Mouse (Mus musculus): Measurements from ENCODE around the gene Ceacam2.
"Not testable (repeated sequence)": the region's sequence is repeated elsewhere in the genome, so short reads cannot be mapped to it uniquely, and the experiment has no call there.

Ceacam2 gene

GRCm38 (mm10) chr7:25486186-25486585 is 53.5 kb downstream of the Ceacam2 start:
- no peaks in the 10 kb centered on the region for H3K36me3 ChIP-seq (ENCODE audit: insufficient read depth, low read length)
- H3K4me1 ChIP-seq (replicated peaks; ENCODE audit: low read depth, low read length), result no peaks in the 10 kb centered on the region
- H3K27me3 ChIP-seq (ENCODE audit: insufficient read depth, low read length), result no peaks in the 10 kb centered on the region
- no peak overlapping the region for H3K4me3 ChIP-seq (replicated peaks; ENCODE audit: low read length)
- TF ChIP-seq CTCF (conservative IDR thresholded peaks at IDR 0.05; ENCODE audit: low read length), result no peak
- no peak for TF ChIP-seq NANOG (IDR thresholded peaks at IDR 0.05; ENCODE audit: borderline replicate concordance, low read length)
- no peak for TF ChIP-seq POU5F1 (IDR thresholded peaks at IDR 0.05; ENCODE audit: borderline replicate concordance, low read length)
- peaks cover 32% of the 10 kb centered on the region for H3K9me3 ChIP-seq (ENCODE audit: low read length)

- Histone ChIP-seq H3K9me3 (ENCODE audit: low read length) (peaks cover 25% of the 10 kb centered on the region), H3K4me3 (replicated peaks; ENCODE audit: low read length) (no peak overlapping the region)
Observed at GRCm38 (mm10) chr7:25485061-25485460, 54.6 kb downstream of the Ceacam2 start.

GRCm38 (mm10) chr7:25483133-25483735 is 56.4 kb downstream of the Ceacam2 start:
- no peak overlapping the region for H3K4me3 ChIP-seq (replicated peaks; ENCODE audit: low read length)
- TF ChIP-seq CTCF (conservative IDR thresholded peaks at IDR 0.05; ENCODE audit: low read length) (no peak), NANOG (IDR thresholded peaks at IDR 0.05; ENCODE audit: borderline replicate concordance, low read length) (no peak), POU5F1 (IDR thresholded peaks at IDR 0.05; ENCODE audit: borderline replicate concordance, low read length) (no peak)
- H3K36me3 ChIP-seq (ENCODE audit: insufficient read depth, low read length), result no peaks in the 10 kb centered on the region
- H3K9me3 ChIP-seq (ENCODE audit: low read length), result peaks cover 14% of the 10 kb centered on the region
- no peaks in the 10 kb centered on the region for H3K27me3 ChIP-seq (ENCODE audit: insufficient read depth, low read length)
- H3K4me1 ChIP-seq (replicated peaks; ENCODE audit: low read depth, low read length), result peaks cover 2% of the 10 kb centered on the region

More at GRCm38 (mm10) chr7:25485061-25485460, 54.6 kb downstream of the Ceacam2 start:
- no peaks in the 10 kb centered on the region for H3K27me3 ChIP-seq (ENCODE audit: insufficient read depth, low read length)
- no peaks in the 10 kb centered on the region for H3K4me1 ChIP-seq (replicated peaks; ENCODE audit: low read depth, low read length)
- no peaks in the 10 kb centered on the region for H3K36me3 ChIP-seq (ENCODE audit: insufficient read depth, low read length)
- TF ChIP-seq POU5F1 (IDR thresholded peaks at IDR 0.05; ENCODE audit: borderline replicate concordance, low read length), result no peak
- TF ChIP-seq CTCF (conservative IDR thresholded peaks at IDR 0.05; ENCODE audit: low read length), result no peak
- TF ChIP-seq NANOG (IDR thresholded peaks at IDR 0.05; ENCODE audit: borderline replicate concordance, low read length), result no peak

- not testable (repeated sequence) for H3K27me3 ChIP-seq (ENCODE audit: insufficient read depth, low read length); H3K4me3 ChIP-seq (replicated peaks; ENCODE audit: low read length); H3K36me3 ChIP-seq (ENCODE audit: insufficient read depth, low read length); H3K9me3 ChIP-seq (ENCODE audit: low read length)
- peaks cover 20% of the 10 kb centered on the region for H3K4me1 ChIP-seq (replicated peaks; ENCODE audit: low read depth, low read length)
Observed at GRCm38 (mm10) chr7:25480791-25481190, 58.9 kb downstream of the Ceacam2 start.

GRCm38 (mm10) chr7:25479440-25479839 is 60.2 kb downstream of the Ceacam2 start:
- Histone ChIP-seq H3K27me3 (ENCODE audit: insufficient read depth, low read length) (no peaks in the 10 kb centered on the region), H3K36me3 (ENCODE audit: insufficient read depth, low read length) (peaks cover 18% of the 10 kb centered on the region), H3K4me3 (replicated peaks; ENCODE audit: low read length) (no peak overlapping the region), H3K4me1 (replicated peaks; ENCODE audit: low read depth, low read length) (peaks cover 26% of the 10 kb centered on the region), H3K9me3 (ENCODE audit: low read length) (no peaks in the 10 kb centered on the region)
- TF ChIP-seq CTCF (conservative IDR thresholded peaks at IDR 0.05; ENCODE audit: low read length) (peak; percentile 55), POU5F1 (IDR thresholded peaks at IDR 0.05; ENCODE audit: borderline replicate concordance, low read length) (no peak)

- H3K27me3 ChIP-seq (ENCODE audit: insufficient read depth, low read length); H3K9me3 ChIP-seq (ENCODE audit: low read length); H3K4me3 ChIP-seq (replicated peaks; ENCODE audit: low read length): not testable (repeated sequence)
- Histone ChIP-seq H3K36me3 (ENCODE audit: insufficient read depth, low read length) (peaks cover 25% of the 10 kb centered on the region), H3K4me1 (replicated peaks; ENCODE audit: low read depth, low read length) (peaks cover 26% of the 10 kb centered on the region)
Observed at GRCm38 (mm10) chr7:25477752-25478093, 61.9 kb downstream of the Ceacam2 start.

GRCm38 (mm10) chr7:25477091-25477751 is 62.4 kb downstream of the Ceacam2 start, which contains the start of gene Ceacam1:
Ceacam1 (minus strand) TSS chr7:25477603.
- Histone ChIP-seq H3K4me1 (replicated peaks; ENCODE audit: low read depth, low read length) (peaks cover 26% of the 10 kb centered on the region), H3K4me3 (replicated peaks; ENCODE audit: low read length) (peak within 1 kb of the TSS; percentile 41), H3K36me3 (ENCODE audit: insufficient read depth, low read length) (peaks cover 25% of the 10 kb centered on the region)
- H3K9me3 ChIP-seq (ENCODE audit: low read length); H3K27me3 ChIP-seq (ENCODE audit: insufficient read depth, low read length): not testable (repeated sequence)

GRCm38 (mm10) chr7:25471821-25472220 is 67.8 kb downstream of the Ceacam2 start:
- peaks cover 32% of the 10 kb centered on the region for H3K36me3 ChIP-seq (ENCODE audit: insufficient read depth, low read length)
- not testable (repeated sequence) for H3K4me3 ChIP-seq (replicated peaks; ENCODE audit: low read length); H3K27me3 ChIP-seq (ENCODE audit: insufficient read depth, low read length); H3K9me3 ChIP-seq (ENCODE audit: low read length)
- peaks cover 14% of the 10 kb centered on the region for H3K4me1 ChIP-seq (replicated peaks; ENCODE audit: low read depth, low read length)
